Mouse (Mus musculus): ENCODE data around the gene Baiap2. TPM values are rescaled to one million over a fixed set of nuclear protein-coding genes. Genes with fewer than 3 reads are reported as not detected.

Baiap2 gene
- polyA plus RNA-seq, 1 experiment from 2014 or later = 31.7 TPM

GRCm38 (mm10) chr11:119939711-119940106 is 2.9 kb upstream of the Baiap2 start:
- no peak overlapping the region for H3K4me2 ChIP-seq (ENCODE audit: low read depth, low read length)
- H3K4me1 ChIP-seq (replicated peaks; ENCODE audit: control insufficient read depth, insufficient read depth, low read length) = peaks cover 58% of the 10 kb centered on the region
- H3K4me3 ChIP-seq (ENCODE audit: low read length) = no peak overlapping the region
- H3K9ac ChIP-seq (ENCODE audit: low read length) = no peak overlapping the region
- WGBS = 71% methylated on average over 4 of the region's 4 CpGs
- no peak overlapping the region for H3K27ac ChIP-seq (ENCODE audit: low read length)
- no peak for ATAC-seq (ENCODE audit: low read depth)
- H3K27me3 ChIP-seq (ENCODE audit: control insufficient read depth, insufficient read depth, low read depth, low read length) = no peaks in the 10 kb centered on the region
- H3K36me3 ChIP-seq (ENCODE audit: control insufficient read depth, insufficient read depth, low read length) = no peaks in the 10 kb centered on the region
- H3K9me3 ChIP-seq (ENCODE audit: control insufficient read depth, low read length) = no peaks in the 10 kb centered on the region

DNA sequence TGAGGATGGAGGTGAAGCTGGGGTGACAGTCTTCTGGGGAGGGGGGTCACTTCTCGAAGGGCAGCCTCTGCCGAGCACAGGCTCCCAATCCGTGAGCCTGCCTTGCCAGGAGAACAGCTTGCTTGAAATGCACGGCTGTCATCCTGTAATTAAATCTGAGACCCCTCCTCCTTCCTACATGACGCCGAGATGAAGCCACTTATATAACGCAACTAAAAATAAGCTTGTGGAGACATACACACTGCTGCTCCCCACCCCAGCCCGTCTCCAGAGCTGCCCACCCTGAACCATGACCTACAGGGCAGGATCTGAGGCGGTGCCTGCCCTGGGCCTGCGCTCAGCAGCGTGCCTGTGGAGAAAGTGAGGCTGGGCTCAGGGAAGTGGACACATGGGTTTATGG is 2.4 kb upstream of the Baiap2 start:
- Histone ChIP-seq H3K4me2 (ENCODE audit: low read depth, low read length) (no peak overlapping the region), H3K4me3 (ENCODE audit: low read length) (no peak overlapping the region), H3K27me3 (ENCODE audit: control insufficient read depth, insufficient read depth, low read depth, low read length) (no peaks in the 10 kb centered on the region), H3K4me1 (replicated peaks; ENCODE audit: control insufficient read depth, insufficient read depth, low read length) (peaks cover 62% of the 10 kb centered on the region), H3K27ac (ENCODE audit: low read length) (no peak overlapping the region), H3K36me3 (ENCODE audit: control insufficient read depth, insufficient read depth, low read length) (no peaks in the 10 kb centered on the region), H3K9me3 (ENCODE audit: control insufficient read depth, low read length) (no peaks in the 10 kb centered on the region), H3K9ac (ENCODE audit: low read length) (no peak overlapping the region)
- no peak for ATAC-seq (ENCODE audit: low read depth)
- 62% methylated on average over 11 of the region's 11 CpGs for WGBS

GRCm38 (mm10) chr11:119941794-119942193 is 769 bp upstream of the Baiap2 start:
- ATAC-seq (ENCODE audit: low read depth) = no peak
- no peaks in the 10 kb centered on the region for H3K27me3 ChIP-seq (ENCODE audit: control insufficient read depth, insufficient read depth, low read depth, low read length)
- H3K4me1 ChIP-seq (replicated peaks; ENCODE audit: control insufficient read depth, insufficient read depth, low read length) = peaks cover 61% of the 10 kb centered on the region
- WGBS = 4% methylated on average over 8 of the region's 8 CpGs
- peak overlapping the region; percentile 88 for H3K27ac ChIP-seq (ENCODE audit: low read length)
- no peaks in the 10 kb centered on the region for H3K36me3 ChIP-seq (ENCODE audit: control insufficient read depth, insufficient read depth, low read length)
- no peaks in the 10 kb centered on the region for H3K9me3 ChIP-seq (ENCODE audit: control insufficient read depth, low read length)
- peak overlapping the region; percentile 72 for H3K4me3 ChIP-seq (ENCODE audit: low read length)
- peak overlapping the region; percentile 71 for H3K9ac ChIP-seq (ENCODE audit: low read length)
- peak overlapping the region; percentile 76 for H3K4me2 ChIP-seq (ENCODE audit: low read depth, low read length)

GRCm38 (mm10) chr11:119942201-119942726 is 299 bp upstream of the Baiap2 start:
- Histone ChIP-seq H3K27me3 (ENCODE audit: control insufficient read depth, insufficient read depth, low read depth, low read length) (no peaks in the 10 kb centered on the region), H3K4me1 (replicated peaks; ENCODE audit: control insufficient read depth, insufficient read depth, low read length) (peaks cover 56% of the 10 kb centered on the region), H3K9ac (ENCODE audit: low read length) (peak overlapping the region; percentile 71), H3K36me3 (ENCODE audit: control insufficient read depth, insufficient read depth, low read length) (no peaks in the 10 kb centered on the region), H3K4me2 (ENCODE audit: low read depth, low read length) (peak overlapping the region; percentile 76), H3K27ac (ENCODE audit: low read length) (peak overlapping the region; percentile 88), H3K9me3 (ENCODE audit: control insufficient read depth, low read length) (no peaks in the 10 kb centered on the region), H3K4me3 (ENCODE audit: low read length) (peak overlapping the region; percentile 72)
- ATAC-seq (ENCODE audit: low read depth) = peak; percentile 59
- under 1% methylated on average over 35 of the region's 43 CpGs for WGBS

DNA sequence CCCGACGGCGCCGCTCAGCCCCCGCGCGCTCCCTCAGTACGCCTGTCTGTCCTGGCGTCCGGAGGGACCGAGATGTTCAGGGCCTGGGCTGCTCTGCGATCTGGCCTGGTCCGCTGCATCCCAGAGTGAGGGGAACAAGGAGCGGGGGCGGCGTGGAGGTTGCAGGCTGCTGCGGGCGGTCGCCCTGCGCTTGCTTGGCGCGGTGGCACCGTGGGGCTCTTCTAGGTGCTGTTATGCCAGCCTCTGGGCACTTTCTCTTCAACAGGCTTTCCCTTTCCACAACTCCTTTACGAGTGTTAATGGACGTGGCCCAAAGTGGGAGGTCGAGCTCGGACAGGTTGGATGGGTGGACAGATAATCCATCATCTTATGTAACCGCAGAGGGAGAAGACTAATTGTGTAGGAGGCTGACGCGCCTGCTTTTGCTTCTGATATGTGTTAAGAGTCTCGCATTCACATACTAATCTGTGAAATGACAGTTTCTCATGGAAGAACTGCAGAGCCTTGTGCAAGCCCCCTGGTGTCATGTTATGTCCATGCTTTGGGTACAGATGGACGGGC is 945 bp downstream of the Baiap2 start:
- peak overlapping the region; percentile 51 for H3K27ac ChIP-seq (ENCODE audit: low read length)
- peak overlapping the region; percentile 82 for H3K4me3 ChIP-seq (ENCODE audit: low read length)
- H3K9me3 ChIP-seq (ENCODE audit: control insufficient read depth, low read length) = no peaks in the 10 kb centered on the region
- peak; percentile 21 for ATAC-seq (ENCODE audit: low read depth)
- no peaks in the 10 kb centered on the region for H3K27me3 ChIP-seq (ENCODE audit: control insufficient read depth, insufficient read depth, low read depth, low read length)
- H3K4me2 ChIP-seq (ENCODE audit: low read depth, low read length) = peak overlapping the region; percentile 93
- no peaks in the 10 kb centered on the region for H3K36me3 ChIP-seq (ENCODE audit: control insufficient read depth, insufficient read depth, low read length)
- H3K4me1 ChIP-seq (replicated peaks; ENCODE audit: control insufficient read depth, insufficient read depth, low read length) = peaks cover 44% of the 10 kb centered on the region
- under 1% methylated on average over 32 of the region's 32 CpGs for WGBS
- H3K9ac ChIP-seq (ENCODE audit: low read length) = peak overlapping the region; percentile 82

GRCm38 (mm10) chr11:119945343-119945742 is 2.8 kb downstream of the Baiap2 start:
- Histone ChIP-seq H3K27ac (ENCODE audit: low read length) (peak overlapping the region; percentile 85), H3K36me3 (ENCODE audit: control insufficient read depth, insufficient read depth, low read length) (no peaks in the 10 kb centered on the region), H3K9ac (ENCODE audit: low read length) (no peak overlapping the region), H3K4me2 (ENCODE audit: low read depth, low read length) (peak overlapping the region; percentile 93), H3K4me3 (ENCODE audit: low read length) (peak overlapping the region; percentile 82; the same call in 1 of the 2 replicates), H3K27me3 (ENCODE audit: control insufficient read depth, insufficient read depth, low read depth, low read length) (no peaks in the 10 kb centered on the region), H3K4me1 (replicated peaks; ENCODE audit: control insufficient read depth, insufficient read depth, low read length) (peaks cover 34% of the 10 kb centered on the region), H3K9me3 (ENCODE audit: control insufficient read depth, low read length) (no peaks in the 10 kb centered on the region)
- WGBS = 43% methylated on average over 7 of the region's 7 CpGs
- ATAC-seq (ENCODE audit: low read depth) = peak; percentile 23

DNA sequence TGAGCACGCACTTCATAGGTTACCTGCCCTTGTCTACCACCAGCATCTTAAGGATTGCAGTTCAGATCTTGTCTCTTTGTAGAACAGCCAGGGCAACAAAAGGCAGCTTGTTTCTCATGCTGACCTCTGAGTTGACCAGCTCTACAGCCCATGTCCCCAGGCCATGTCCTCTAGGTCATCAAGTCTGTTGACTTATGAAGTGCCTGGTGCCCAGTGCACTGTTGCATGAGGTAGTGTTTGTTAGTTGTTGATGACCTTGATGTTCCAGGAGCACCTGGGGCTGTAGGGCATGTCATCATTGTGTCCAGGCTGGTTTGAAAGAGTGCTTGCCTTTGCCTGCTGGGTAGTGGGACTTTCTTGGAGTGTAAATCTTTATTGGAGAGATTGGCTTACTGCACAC is 4.9 kb downstream of the Baiap2 start:
- Histone ChIP-seq H3K4me1 (replicated peaks; ENCODE audit: control insufficient read depth, insufficient read depth, low read length) (peaks cover 31% of the 10 kb centered on the region), H3K4me3 (ENCODE audit: low read length) (no peak overlapping the region), H3K9me3 (ENCODE audit: control insufficient read depth, low read length) (no peaks in the 10 kb centered on the region), H3K4me2 (ENCODE audit: low read depth, low read length) (no peak overlapping the region), H3K36me3 (ENCODE audit: control insufficient read depth, insufficient read depth, low read length) (no peaks in the 10 kb centered on the region), H3K27ac (ENCODE audit: low read length) (no peak overlapping the region), H3K27me3 (ENCODE audit: control insufficient read depth, insufficient read depth, low read depth, low read length) (no peaks in the 10 kb centered on the region), H3K9ac (ENCODE audit: low read length) (no peak overlapping the region)
- WGBS = 86% methylated on average over 1 of the region's 1 CpGs
- ATAC-seq (ENCODE audit: low read depth) = no peak

GRCm38 (mm10) chr11:119947897-119948296 is 5.3 kb downstream of the Baiap2 start:
- H3K4me3 ChIP-seq (ENCODE audit: low read length) = no peak overlapping the region
- no peaks in the 10 kb centered on the region for H3K27me3 ChIP-seq (ENCODE audit: control insufficient read depth, insufficient read depth, low read depth, low read length)
- H3K36me3 ChIP-seq (ENCODE audit: control insufficient read depth, insufficient read depth, low read length) = no peaks in the 10 kb centered on the region
- H3K4me1 ChIP-seq (replicated peaks; ENCODE audit: control insufficient read depth, insufficient read depth, low read length) = peaks cover 36% of the 10 kb centered on the region
- no peak overlapping the region for H3K4me2 ChIP-seq (ENCODE audit: low read depth, low read length)
- no peaks in the 10 kb centered on the region for H3K9me3 ChIP-seq (ENCODE audit: control insufficient read depth, low read length)
- WGBS = 57% methylated on average over 2 of the region's 2 CpGs
- ATAC-seq (ENCODE audit: low read depth) = no peak
- H3K9ac ChIP-seq (ENCODE audit: low read length) = no peak overlapping the region
- H3K27ac ChIP-seq (ENCODE audit: low read length) = no peak overlapping the region

DNA sequence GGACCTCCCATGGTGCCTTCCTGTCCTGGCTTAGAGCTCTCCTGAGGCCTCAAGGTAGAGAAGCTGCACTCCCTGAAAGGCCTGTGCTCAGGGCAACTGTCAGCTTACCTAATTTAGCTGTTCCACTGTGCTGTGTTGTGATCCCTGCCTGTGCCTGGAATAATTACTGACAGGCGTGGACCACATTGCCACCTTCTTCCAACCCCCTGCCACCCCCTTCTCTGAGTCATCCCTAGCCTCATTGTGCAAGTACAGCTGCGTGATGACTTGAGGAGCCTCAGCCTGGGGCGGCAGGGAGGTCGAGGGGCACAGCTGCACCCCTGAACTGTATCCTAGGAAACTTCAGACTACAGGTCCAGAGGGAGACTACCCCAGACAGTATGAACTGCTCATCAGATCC is 5.7 kb downstream of the Baiap2 start:
- no peaks in the 10 kb centered on the region for H3K9me3 ChIP-seq (ENCODE audit: control insufficient read depth, low read length)
- no peak overlapping the region for H3K27ac ChIP-seq (ENCODE audit: low read length)
- H3K36me3 ChIP-seq (ENCODE audit: control insufficient read depth, insufficient read depth, low read length) = no peaks in the 10 kb centered on the region
- no peaks in the 10 kb centered on the region for H3K27me3 ChIP-seq (ENCODE audit: control insufficient read depth, insufficient read depth, low read depth, low read length)
- no peak overlapping the region for H3K9ac ChIP-seq (ENCODE audit: low read length)
- no peak overlapping the region for H3K4me3 ChIP-seq (ENCODE audit: low read length)
- H3K4me2 ChIP-seq (ENCODE audit: low read depth, low read length) = no peak overlapping the region
- ATAC-seq (ENCODE audit: low read depth) = no peak
- 70% methylated on average over 4 of the region's 4 CpGs for WGBS
- H3K4me1 ChIP-seq (replicated peaks; ENCODE audit: control insufficient read depth, insufficient read depth, low read length) = peaks cover 40% of the 10 kb centered on the region

Measured in lung, embryonic 16.5 days (tissue).